Mouse (Mus musculus): ENCODE data around the gene Fam120a. TPM values are rescaled to one million over a fixed set of nuclear protein-coding genes. Genes with fewer than 3 reads are reported as not detected.

Gene Fam120a
- total RNA-seq, 2 experiments from 2014 or later = 114 to 118 TPM

DNA sequence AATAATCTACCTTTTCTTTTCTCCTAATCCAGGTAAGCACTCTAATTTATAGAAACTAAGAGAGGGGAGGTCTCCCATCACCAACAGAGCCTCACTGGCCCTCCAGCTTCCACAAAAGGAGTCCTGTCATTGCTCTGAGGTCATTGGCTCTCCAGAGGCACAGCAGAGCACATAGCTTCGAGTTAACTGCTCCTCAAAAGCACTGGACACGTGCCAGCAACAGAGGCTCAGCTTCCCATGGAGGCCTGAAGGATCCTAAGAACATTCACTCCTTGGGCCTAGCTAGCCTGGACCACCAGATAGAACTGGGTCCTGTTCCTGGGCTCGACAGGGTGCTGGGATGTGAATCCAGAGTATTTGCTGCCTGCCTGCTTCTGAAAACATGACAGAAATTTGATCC, 118.7 kb downstream of the Fam120a start:
- intact Hi-C loops (cut with DNase I) = no loop called here
- TF ChIP-seq CTCF (IDR thresholded peaks at IDR 0.05) = no peak
- Histone ChIP-seq H3K27ac (no peak overlapping the region), H3K4me3 (no peak overlapping the region)
- no peak for DNase-seq (ENCODE audit: extremely low spot score in 1 of 2, low spot score in 2 of 2)

DNA sequence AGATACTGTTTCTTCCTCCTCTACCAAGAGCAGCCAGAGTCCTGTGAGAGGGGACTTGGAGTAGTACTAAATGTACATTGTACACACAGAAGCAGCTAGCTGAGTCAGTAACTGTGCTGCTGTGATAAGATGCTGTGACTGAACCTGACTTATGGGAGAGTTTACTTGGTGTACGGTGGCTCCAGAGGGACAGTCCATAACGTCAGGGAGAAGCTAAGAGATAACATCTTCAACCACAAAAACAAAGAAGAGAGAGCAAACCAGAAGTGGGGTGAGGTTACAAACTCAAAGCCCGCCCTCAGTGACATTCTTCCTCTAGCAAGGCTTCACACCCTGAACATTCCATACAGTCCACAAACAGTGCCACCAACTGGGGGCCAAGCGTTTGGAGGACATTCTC, 122.5 kb downstream of the Fam120a start:
- no peak for TF ChIP-seq CTCF (IDR thresholded peaks at IDR 0.05)
- intact Hi-C loops (cut with DNase I) = no loop called here
- Histone ChIP-seq H3K4me3 (no peak overlapping the region), H3K27ac (no peak overlapping the region)
- no peak for DNase-seq (ENCODE audit: extremely low spot score in 1 of 2, low spot score in 2 of 2)

DNA sequence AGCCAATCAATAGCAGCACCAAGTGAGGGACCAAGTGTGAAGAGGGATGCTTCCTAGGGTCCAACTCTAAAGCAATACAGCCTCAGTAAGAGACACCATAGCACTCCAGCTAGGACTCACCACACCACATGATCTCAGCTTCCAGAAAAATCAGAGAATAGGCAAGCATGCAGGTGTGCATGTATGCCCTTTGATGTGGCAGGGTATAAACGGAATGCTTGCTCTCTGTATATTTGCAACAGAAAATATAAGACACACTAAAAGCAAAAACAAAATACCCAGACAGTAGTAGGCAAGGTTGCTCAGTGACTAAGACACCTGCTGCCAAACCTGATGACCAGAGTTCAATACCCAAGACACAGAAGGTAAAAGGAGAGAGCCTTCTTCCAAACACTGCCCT, 124.3 kb downstream of the Fam120a start:
- intact Hi-C loops (cut with DNase I) = no loop called here
- DNase-seq (ENCODE audit: extremely low spot score in 1 of 2, low spot score in 2 of 2) = no peak
- TF ChIP-seq CTCF (IDR thresholded peaks at IDR 0.05) = no peak
- no peak overlapping the region for H3K4me3 ChIP-seq
- no peak overlapping the region for H3K27ac ChIP-seq

DNA sequence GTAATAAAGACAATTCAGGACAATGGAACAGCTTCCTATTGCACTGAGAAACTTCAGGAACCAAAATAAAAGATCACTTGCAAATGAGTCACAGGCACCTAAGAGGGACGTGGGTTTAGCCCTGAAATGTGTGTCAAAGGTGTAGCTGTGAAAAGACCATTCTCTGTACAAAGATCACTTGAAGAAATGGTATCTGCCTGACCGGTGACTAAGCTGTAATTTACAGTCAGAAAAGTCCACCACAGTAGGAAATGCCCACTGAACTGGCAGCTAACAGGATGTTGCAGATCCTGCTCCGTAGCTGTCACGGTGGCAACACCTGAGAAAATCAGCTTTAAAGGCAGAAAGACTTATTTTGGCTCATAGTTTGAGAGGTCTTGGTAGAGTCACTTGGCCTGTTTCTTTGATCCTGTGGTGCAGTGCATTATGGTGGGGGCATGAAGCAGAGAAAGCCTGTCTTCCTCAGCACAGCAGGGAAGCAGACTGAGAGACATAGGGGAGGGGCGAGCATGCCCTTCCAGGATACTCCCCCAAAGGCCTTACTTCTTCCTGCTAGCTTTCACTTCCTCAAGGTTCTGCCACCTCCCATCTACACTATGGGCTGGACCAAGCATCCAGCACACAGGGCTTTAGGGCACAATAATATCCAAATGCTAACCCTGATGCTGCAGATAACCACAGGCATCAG, 125.8 kb downstream of the Fam120a start:
- no peak for TF ChIP-seq CTCF (IDR thresholded peaks at IDR 0.05)
- no peak overlapping the region for H3K27ac ChIP-seq
- DNase-seq (ENCODE audit: extremely low spot score in 1 of 2, low spot score in 2 of 2) = no peak
- intact Hi-C loops (cut with DNase I) = no loop called here
- H3K4me3 ChIP-seq = no peak overlapping the region

DNA sequence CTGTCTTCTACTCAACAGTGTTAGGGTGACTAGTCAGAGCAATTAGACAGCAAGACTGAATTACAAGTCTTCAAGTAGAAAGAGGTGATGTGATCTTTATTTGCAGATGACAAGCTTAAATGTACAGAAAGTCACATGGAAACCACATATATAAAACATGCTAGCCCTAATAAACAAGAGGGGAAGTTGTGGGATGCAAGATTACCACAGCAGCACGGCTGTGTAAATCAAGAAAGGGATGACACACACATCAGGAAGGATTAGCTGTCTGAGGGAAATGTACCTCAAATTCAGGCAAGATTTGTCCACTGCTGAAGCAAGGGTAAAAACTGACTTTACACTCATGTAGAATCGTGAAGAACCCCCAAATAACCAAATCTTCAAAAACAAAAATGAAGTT, 129.5 kb downstream of the Fam120a start:
- TF ChIP-seq CTCF (IDR thresholded peaks at IDR 0.05) = no peak
- DNase-seq (ENCODE audit: extremely low spot score in 1 of 2, low spot score in 2 of 2) = no peak
- Histone ChIP-seq H3K4me3 (no peak overlapping the region), H3K27ac (no peak overlapping the region)
- intact Hi-C loops (cut with DNase I) = no loop called here

DNA sequence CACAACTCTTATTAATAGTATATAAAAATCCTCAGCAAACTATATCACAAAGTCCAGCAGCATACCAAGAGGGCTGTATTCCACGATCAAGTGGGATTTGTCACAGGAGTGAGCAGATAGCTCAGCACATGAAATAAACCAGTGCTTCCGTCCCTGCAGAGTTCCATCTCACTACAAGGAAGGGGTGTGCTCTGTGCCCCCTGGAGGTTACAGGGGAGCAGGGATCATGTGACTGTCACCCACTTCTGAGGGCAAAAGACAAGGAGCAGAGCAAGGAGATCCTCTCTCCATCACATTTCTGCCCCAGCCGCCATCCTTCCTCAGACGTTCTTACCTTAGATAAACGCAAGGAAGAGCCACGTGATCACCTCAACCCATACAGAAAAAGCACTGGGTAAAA, 130.3 kb downstream of the Fam120a start:
- H3K4me3 ChIP-seq = no peak overlapping the region
- no peak for TF ChIP-seq CTCF (IDR thresholded peaks at IDR 0.05)
- no peak for DNase-seq (ENCODE audit: extremely low spot score in 1 of 2, low spot score in 2 of 2)
- H3K27ac ChIP-seq = no peak overlapping the region
- intact Hi-C loops (cut with DNase I) = no loop called here

DNA sequence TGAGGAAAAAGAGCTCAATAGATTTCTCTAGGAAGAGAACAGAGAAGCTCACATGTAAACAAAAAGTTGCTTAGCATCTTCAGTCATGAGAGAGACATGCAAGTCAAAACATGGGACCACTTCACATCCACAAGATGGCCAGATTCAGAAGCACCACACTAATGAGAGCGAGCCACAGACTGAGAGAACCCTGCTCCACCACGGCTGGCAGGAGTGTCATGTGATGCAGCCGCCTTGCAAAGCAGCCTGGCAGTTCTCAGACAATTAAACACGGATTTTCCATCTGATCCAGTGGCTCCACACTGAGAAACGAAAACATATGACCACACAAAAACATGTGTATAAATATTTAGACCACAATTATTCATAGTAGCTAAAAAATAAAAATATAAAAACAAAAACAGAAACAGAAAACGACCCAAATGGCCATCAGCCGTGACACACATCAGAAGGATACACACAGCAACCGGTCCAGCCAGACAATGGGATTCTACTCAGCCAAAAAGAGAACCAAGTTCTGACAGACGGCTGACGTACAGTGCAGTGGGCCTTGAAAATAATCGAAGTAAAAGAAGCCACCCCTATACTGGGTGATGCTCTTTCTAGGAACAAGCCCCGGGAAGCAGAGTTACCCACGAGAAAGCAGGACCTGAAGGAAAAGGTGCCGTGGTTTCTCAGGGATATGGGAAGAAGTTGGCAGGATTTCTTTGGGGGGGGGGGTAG, 137.1 kb downstream of the Fam120a start:
- intact Hi-C loops (cut with DNase I) = no loop called here
- Histone ChIP-seq H3K27ac (no peak overlapping the region), H3K4me3 (no peak overlapping the region)
- TF ChIP-seq CTCF (IDR thresholded peaks at IDR 0.05) = no peak
- DNase-seq (ENCODE audit: extremely low spot score in 1 of 2, low spot score in 2 of 2) = no peak

DNA sequence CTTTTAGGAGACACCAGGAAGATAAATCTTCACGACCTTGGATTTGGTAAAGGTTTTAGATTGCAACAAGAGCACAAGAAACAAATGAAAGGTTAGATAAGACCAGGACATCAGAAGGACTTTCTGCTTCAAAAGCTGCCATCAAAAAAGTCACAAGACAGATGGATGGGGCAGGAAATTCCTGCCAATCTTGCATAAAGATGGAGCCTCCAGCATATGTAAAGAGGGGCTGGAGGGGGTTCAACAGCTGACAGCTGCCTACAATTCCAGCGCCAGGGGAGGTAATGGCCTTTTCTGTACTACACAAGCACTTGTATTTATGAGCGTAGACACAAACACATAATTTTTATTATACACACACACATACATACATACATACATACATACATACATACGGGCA, 138.0 kb downstream of the Fam120a start:
- H3K27ac ChIP-seq = no peak overlapping the region
- no peak for TF ChIP-seq CTCF (IDR thresholded peaks at IDR 0.05)
- no peak overlapping the region for H3K4me3 ChIP-seq
- DNase-seq (ENCODE audit: extremely low spot score in 1 of 2, low spot score in 2 of 2) = no peak
- intact Hi-C loops (cut with DNase I) = no loop called here

Other genes with a start within 250 kb of the Fam120a start
- 10 to 100 TPM; 36.2 to 36.8 TPM for gene Phf2, start 96.9 kb downstream of the Fam120a start, total RNA-seq (2021)
- 100 to 1,000 TPM; 129 to 145 TPM for gene Wnk2, start 180.0 kb upstream of the Fam120a start, total RNA-seq (2021)
- gene Ninj1, start 219.5 kb upstream of the Fam120a start, total RNA-seq (2021) = 10 to 100 TPM; 17.8 to 19.7 TPM
- 10 to 100 TPM; 10.8 to 11.4 TPM for gene Card19, start 248.0 kb upstream of the Fam120a start, total RNA-seq (2021)